Mouse (Mus musculus): Measurements from ENCODE around the gene Ankar.

DNA sequence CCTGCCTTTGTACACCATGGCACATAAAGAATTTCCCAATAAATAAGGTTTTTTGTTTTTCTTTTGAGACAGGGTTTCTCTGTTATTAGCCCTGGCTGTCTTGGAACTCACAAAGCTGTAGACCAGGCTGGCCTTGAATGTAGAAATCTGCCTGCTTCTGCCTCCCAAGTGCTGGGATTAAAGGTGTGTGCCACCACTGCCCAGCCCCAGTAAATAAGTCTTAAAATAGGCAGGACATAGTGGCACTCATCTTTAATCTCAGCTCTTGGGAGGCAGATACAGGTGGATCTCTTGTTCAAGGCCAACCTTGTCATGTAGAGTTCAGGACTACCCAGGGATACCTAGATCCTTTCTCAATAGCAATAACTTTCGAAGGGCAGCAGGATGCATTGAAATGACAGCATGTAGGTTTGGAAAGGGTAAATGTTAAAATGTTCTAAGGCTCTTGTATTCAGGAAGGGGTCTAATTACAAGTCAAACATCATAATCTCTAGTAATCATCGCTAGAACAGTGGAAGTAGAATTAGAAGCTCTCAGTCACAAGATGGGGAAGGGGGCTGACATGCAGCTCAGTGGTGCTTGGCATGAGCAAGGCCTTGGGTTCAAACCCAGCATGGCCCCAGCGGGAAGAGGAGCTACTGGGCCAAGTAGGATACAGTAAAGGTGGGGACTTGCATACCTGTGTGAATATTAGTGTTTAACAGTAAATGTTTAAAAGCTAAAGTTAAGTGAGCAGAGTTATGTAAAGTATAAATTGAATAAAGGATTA, 15.4 kb upstream of the Ankar start:
- TF ChIP-seq CTCF (IDR thresholded peaks at IDR 0.05; ENCODE audit: low read depth, low read length) (no peak), POLR2AphosphoS5 (IDR thresholded peaks at IDR 0.05; ENCODE audit: insufficient replicate concordance, low read depth, low read length) (peak; percentile 87), TAL1 (conservative IDR thresholded peaks at IDR 0.05; ENCODE audit: low read depth, low read length) (no peak), GATA2 (IDR thresholded peaks at IDR 0.05; ENCODE audit: borderline replicate concordance, low read depth, low read length) (no peak), GATA1 (IDR thresholded peaks at IDR 0.05; ENCODE audit: borderline replicate concordance, low read length) (no peak)

Data from G1E (cell line).